Mouse (Mus musculus): Measurements from ENCODE around the gene Trp53tg5. TPM values are rescaled to one million over a fixed set of nuclear protein-coding genes. Genes with fewer than 3 reads are reported as not detected.

Trp53tg5 gene
- polyA plus RNA-seq, 1 experiment from 2014 or later = not detected

- Histone ChIP-seq H3K4me1 (peaks cover 34% of the 10 kb centered on the region), H3K27me3 (ENCODE audit: low read depth, poor library complexity, severe bottlenecking) (peaks cover 58% of the 10 kb centered on the region), H3K4me3 (peak overlapping the region; percentile 71), H3K36me3 (no peaks in the 10 kb centered on the region), H3K27ac (replicated peaks) (peak overlapping the region; percentile 85), H3K9me3 (replicated peaks) (no peaks in the 10 kb centered on the region)
- WGBS = 2% methylated on average over 29 of the region's 29 CpGs
- DNase-seq (ENCODE audit: low spot score) = no peak
These were observed 31.0 kb downstream of the Trp53tg5 start for GRCm38 (mm10) chr2:164442315-164443050.

- no peak for DNase-seq (ENCODE audit: low spot score)
- no peaks in the 10 kb centered on the region for H3K9me3 ChIP-seq (replicated peaks)
- 31% methylated on average over 7 of the region's 7 CpGs for WGBS
- H3K36me3 ChIP-seq = no peaks in the 10 kb centered on the region
- peak overlapping the region; percentile 71 for H3K4me3 ChIP-seq
- H3K4me1 ChIP-seq = peaks cover 40% of the 10 kb centered on the region
- H3K27me3 ChIP-seq (ENCODE audit: low read depth, poor library complexity, severe bottlenecking) = peaks cover 58% of the 10 kb centered on the region
- no peak overlapping the region for H3K27ac ChIP-seq (replicated peaks)
These were observed 31.8 kb downstream of the Trp53tg5 start for GRCm38 (mm10) chr2:164441731-164442130.

GRCm38 (mm10) chr2:164441155-164441554 is 32.4 kb downstream of the Trp53tg5 start:
- 40% methylated on average over 8 of the region's 8 CpGs for WGBS
- Histone ChIP-seq H3K4me1 (peaks cover 46% of the 10 kb centered on the region), H3K4me3 (0 out of 2 replicates have a peak overlapping the region, but pooled peaks have one; percentile 71)

GRCm38 (mm10) chr2:164440314-164440713 is 33.2 kb downstream of the Trp53tg5 start:
- no peak overlapping the region for H3K4me3 ChIP-seq
- no peaks in the 10 kb centered on the region for H3K9me3 ChIP-seq (replicated peaks)
- peaks cover 55% of the 10 kb centered on the region for H3K27me3 ChIP-seq (ENCODE audit: low read depth, poor library complexity, severe bottlenecking)
- no peak for DNase-seq (ENCODE audit: low spot score)
- H3K36me3 ChIP-seq = no peaks in the 10 kb centered on the region
- H3K27ac ChIP-seq (replicated peaks) = no peak overlapping the region
- H3K4me1 ChIP-seq = peaks cover 52% of the 10 kb centered on the region
- WGBS = 81% methylated on average over 5 of the region's 5 CpGs

More at GRCm38 (mm10) chr2:164441155-164441554, 32.4 kb downstream of the Trp53tg5 start:
- Histone ChIP-seq H3K36me3 (no peaks in the 10 kb centered on the region), H3K27me3 (ENCODE audit: low read depth, poor library complexity, severe bottlenecking) (peaks cover 58% of the 10 kb centered on the region), H3K9me3 (replicated peaks) (no peaks in the 10 kb centered on the region), H3K27ac (replicated peaks) (no peak overlapping the region)
- no peak for DNase-seq (ENCODE audit: low spot score)

GRCm38 (mm10) chr2:164439001-164439421 is 34.5 kb downstream of the Trp53tg5 start:
- Histone ChIP-seq H3K27ac (replicated peaks) (no peak overlapping the region), H3K4me1 (peaks cover 52% of the 10 kb centered on the region), H3K9me3 (replicated peaks) (no peaks in the 10 kb centered on the region), H3K4me3 (no peak overlapping the region), H3K36me3 (no peaks in the 10 kb centered on the region), H3K27me3 (ENCODE audit: low read depth, poor library complexity, severe bottlenecking) (peaks cover 42% of the 10 kb centered on the region)
- DNase-seq (ENCODE audit: low spot score) = no peak
- 70% methylated on average over 3 of the region's 3 CpGs for WGBS

GRCm38 (mm10) chr2:164438257-164438656 is 35.3 kb downstream of the Trp53tg5 start:
- 73% methylated on average over 8 of the region's 8 CpGs for WGBS
- Histone ChIP-seq H3K27ac (replicated peaks) (no peak overlapping the region), H3K4me1 (peaks cover 46% of the 10 kb centered on the region), H3K36me3 (no peaks in the 10 kb centered on the region), H3K27me3 (ENCODE audit: low read depth, poor library complexity, severe bottlenecking) (peaks cover 35% of the 10 kb centered on the region), H3K4me3 (no peak overlapping the region), H3K9me3 (replicated peaks) (no peaks in the 10 kb centered on the region)
- no peak for DNase-seq (ENCODE audit: low spot score)

- 85% methylated on average over 6 of the region's 6 CpGs for WGBS
- H3K4me3 ChIP-seq = no peak overlapping the region
- no peaks in the 10 kb centered on the region for H3K9me3 ChIP-seq (replicated peaks)
- DNase-seq (ENCODE audit: low spot score) = no peak
- H3K36me3 ChIP-seq = no peaks in the 10 kb centered on the region
- H3K27ac ChIP-seq (replicated peaks) = no peak overlapping the region
- peaks cover 46% of the 10 kb centered on the region for H3K4me1 ChIP-seq
- peaks cover 32% of the 10 kb centered on the region for H3K27me3 ChIP-seq (ENCODE audit: low read depth, poor library complexity, severe bottlenecking)
These were observed 35.8 kb downstream of the Trp53tg5 start for GRCm38 (mm10) chr2:164437710-164438109.

GRCm38 (mm10) chr2:164436961-164437360 is 36.6 kb downstream of the Trp53tg5 start:
- Histone ChIP-seq H3K4me1 (peaks cover 46% of the 10 kb centered on the region), H3K27me3 (ENCODE audit: low read depth, poor library complexity, severe bottlenecking) (peaks cover 27% of the 10 kb centered on the region), H3K36me3 (no peaks in the 10 kb centered on the region), H3K4me3 (no peak overlapping the region), H3K27ac (replicated peaks) (no peak overlapping the region), H3K9me3 (replicated peaks) (no peaks in the 10 kb centered on the region)
- WGBS = 46% methylated on average over 3 of the region's 3 CpGs
- DNase-seq (ENCODE audit: low spot score) = no peak

GRCm38 (mm10) chr2:164436215-164436913 is 37.2 kb downstream of the Trp53tg5 start:
- Histone ChIP-seq H3K27ac (replicated peaks) (no peak overlapping the region), H3K36me3 (no peaks in the 10 kb centered on the region), H3K9me3 (replicated peaks) (no peaks in the 10 kb centered on the region), H3K4me1 (peaks cover 46% of the 10 kb centered on the region), H3K27me3 (ENCODE audit: low read depth, poor library complexity, severe bottlenecking) (peaks cover 21% of the 10 kb centered on the region), H3K4me3 (no peak overlapping the region)
- WGBS = 23% methylated on average over 8 of the region's 8 CpGs
- no peak for DNase-seq (ENCODE audit: low spot score)

GRCm38 (mm10) chr2:164435216-164436090 is 38.1 kb downstream of the Trp53tg5 start:
- Histone ChIP-seq H3K36me3 (no peaks in the 10 kb centered on the region), H3K27me3 (ENCODE audit: low read depth, poor library complexity, severe bottlenecking) (peaks cover 19% of the 10 kb centered on the region), H3K4me3 (no peak overlapping the region), H3K27ac (replicated peaks) (no peak overlapping the region), H3K9me3 (replicated peaks) (no peaks in the 10 kb centered on the region), H3K4me1 (peaks cover 48% of the 10 kb centered on the region)
- WGBS = 54% methylated on average over 5 of the region's 5 CpGs
- DNase-seq (ENCODE audit: low spot score) = no peak

- Histone ChIP-seq H3K27ac (replicated peaks) (no peak overlapping the region), H3K9me3 (replicated peaks) (no peaks in the 10 kb centered on the region), H3K36me3 (no peaks in the 10 kb centered on the region), H3K4me1 (peaks cover 48% of the 10 kb centered on the region), H3K27me3 (ENCODE audit: low read depth, poor library complexity, severe bottlenecking) (peaks cover 24% of the 10 kb centered on the region), H3K4me3 (no peak overlapping the region)
- WGBS = 85% methylated on average over 3 of the region's 3 CpGs
- no peak for DNase-seq (ENCODE audit: low spot score)
These were observed 38.8 kb downstream of the Trp53tg5 start for GRCm38 (mm10) chr2:164434681-164435080.

- H3K27me3 ChIP-seq (ENCODE audit: low read depth, poor library complexity, severe bottlenecking) = peaks cover 27% of the 10 kb centered on the region
- H3K36me3 ChIP-seq = no peaks in the 10 kb centered on the region; the same call in 1 of the 2 replicates
- H3K9me3 ChIP-seq (replicated peaks) = no peaks in the 10 kb centered on the region
- peaks cover 60% of the 10 kb centered on the region for H3K4me1 ChIP-seq
- WGBS = 87% methylated on average over 9 of the region's 9 CpGs
- no peak for DNase-seq (ENCODE audit: low spot score)
- H3K27ac ChIP-seq (replicated peaks) = 0 out of 2 replicates have a peak overlapping the region, but pooled peaks have one; percentile 38
- no peak overlapping the region for H3K4me3 ChIP-seq
These were observed 40.1 kb downstream of the Trp53tg5 start for GRCm38 (mm10) chr2:164433278-164433895.

Data from midbrain, embryonic 10.5 days (tissue).